Mouse (Mus musculus) spleen, postnatal 14 days (tissue): ENCODE data around the gene Tshz2.

Experiments
- DNase-seq, 2 experiments: peaks; one replicate each; pipeline ENCODE4 v3.0.0; 2021 to 2022; ENCODE audit warnings: low spot score in 2 of 2

The Tshz2 gene

DNA sequence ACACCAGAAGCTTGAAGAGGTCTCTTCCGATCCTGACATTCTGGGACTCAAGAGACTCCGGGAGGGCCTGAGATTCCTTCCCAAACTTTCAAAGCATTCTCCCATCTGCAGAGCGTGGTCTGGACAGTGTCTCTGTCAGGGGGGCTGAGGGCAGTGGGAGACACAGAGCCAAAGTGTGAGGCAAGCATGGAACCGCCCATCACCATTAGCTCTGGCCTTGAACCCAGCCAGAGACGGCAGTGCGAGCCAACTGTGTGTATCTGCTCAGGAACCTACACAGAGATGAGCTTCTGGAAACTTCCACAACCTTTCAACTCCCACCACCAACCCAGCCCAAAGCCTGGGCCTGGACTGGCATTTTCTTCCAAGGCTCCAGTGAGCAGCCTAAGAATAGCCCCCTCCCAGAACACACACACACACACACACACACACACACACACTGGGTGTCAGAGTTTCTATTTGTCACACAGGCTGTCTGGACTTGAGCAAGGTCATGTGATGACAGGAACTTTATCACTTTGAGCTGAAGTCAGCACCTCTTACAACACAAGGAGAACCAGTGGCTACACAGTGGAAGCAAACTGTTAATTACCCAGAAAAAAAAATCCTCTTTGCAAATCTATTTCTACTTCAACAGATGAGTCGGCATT, 67.2 kb downstream of the Tshz2 start:
- DNase-seq = no peak

DNA sequence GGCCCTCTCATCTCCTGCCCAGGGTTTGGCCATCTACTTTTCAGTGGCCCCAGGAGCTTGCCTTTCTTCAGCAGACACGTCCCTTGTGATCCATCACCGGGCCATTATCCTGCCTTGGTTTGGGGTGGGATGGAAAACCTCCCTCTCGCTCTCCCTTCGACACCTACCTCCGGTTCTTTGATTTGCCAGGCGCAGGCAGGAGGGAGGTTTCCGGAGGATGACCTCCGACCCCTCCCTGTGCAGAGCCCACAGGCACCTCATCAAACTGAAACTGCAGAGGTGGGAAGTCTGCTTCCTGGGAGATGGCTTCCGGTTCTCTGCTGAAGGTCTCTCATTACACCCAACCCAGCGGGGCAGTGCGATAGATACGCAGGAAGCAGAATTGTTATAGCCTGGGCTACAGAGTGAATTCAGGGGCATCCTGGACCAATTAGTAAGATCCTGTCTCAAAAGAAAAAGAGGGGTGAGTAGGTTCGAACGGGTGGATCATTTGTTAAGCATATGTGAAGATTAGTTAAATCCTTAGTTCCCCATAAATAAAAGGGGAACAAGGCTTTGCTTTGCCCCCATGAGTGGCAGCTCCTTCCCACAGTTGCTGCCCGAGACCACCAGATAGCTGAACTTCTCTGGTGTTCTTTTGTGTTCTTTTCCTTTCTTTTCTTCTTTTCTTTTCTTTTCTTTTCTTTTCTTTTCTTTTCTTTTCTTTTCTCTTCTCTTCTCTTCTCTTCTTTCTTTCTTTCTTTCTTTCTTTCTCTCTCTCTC, 70.1 kb downstream of the Tshz2 start:
- no peak for DNase-seq

DNA sequence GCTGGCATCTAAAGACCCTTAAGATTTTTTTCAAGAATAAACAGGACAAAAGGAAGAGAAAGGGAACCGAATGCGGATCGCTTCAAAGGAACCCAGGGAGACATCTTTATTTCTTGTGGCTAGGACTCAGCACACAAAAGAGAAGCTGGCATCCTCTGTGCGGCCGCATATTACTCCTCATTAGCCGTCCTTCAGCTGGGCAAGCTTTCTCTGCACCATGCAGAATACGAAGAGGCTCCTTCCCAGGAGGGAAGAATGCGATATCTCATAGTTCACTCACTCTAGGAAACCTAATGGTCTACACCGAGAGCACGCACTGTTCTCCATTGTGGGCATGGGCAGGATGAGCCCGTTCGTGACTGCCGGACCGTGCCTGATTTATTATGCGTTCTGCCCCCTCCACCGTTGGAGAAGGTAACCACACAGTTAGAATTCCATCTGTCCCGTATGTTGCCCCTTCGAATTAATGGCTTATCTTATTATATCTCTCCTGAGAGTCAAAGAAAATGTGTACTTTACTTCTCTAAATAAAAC, 89.0 kb downstream of the Tshz2 start:
- no peak for DNase-seq

DNA sequence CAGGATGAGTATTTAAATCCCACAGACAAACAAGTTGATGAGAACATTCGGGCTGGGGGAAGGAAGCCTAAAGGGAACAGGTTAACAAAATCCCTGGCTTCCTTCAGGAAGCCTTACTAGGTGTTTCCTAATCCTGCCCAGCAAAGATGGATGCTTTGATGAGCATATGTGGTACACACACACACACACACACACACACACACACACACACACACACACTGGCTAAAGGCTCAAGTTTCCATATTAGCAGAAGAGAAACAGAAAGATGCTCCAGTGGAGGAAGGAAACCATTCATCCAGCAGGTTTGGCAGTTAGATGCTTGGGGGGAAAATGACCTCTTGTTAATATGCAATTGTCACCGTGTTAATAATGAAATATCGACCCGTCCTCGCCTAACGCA, 89.5 kb downstream of the Tshz2 start:
- DNase-seq = no peak

DNA sequence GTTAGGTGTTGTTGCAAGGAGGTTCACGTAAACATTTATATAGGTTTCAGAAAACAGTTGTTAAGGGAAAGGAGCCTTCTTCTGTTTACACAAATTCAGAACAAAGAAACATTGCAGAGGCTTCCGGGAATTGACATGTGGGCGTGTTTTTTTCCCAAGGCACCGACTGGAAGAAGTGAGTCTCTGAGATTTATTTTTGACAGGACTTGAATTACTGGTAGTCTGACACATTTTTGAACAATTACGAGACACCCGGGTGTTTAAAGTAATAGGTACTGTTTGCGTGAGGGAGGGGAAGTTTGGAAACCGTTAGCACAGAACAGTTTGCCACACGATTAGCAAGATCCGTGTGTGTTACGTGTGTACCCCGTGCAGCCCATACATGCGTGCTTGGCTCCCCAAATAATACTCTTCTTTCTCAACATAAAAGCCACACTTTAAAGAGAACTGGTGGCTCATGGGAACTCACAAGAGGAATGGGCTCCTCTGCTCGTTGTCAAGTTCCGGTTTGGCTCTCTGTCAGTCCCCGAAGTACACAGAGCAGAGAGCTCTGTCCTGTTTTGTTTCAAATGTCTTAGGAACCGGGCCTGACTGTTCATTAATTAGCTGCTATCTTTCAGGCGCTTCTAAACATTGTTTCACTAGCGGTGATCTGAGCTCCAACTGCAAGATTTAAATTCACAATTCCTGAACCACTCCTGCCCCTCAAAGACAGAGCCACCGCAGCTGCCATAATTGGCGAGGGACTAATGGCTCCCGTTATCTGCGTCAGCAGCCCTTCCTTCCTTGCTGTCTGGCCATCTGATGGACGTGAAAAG, 91.0 kb downstream of the Tshz2 start:
- no peak for DNase-seq

DNA sequence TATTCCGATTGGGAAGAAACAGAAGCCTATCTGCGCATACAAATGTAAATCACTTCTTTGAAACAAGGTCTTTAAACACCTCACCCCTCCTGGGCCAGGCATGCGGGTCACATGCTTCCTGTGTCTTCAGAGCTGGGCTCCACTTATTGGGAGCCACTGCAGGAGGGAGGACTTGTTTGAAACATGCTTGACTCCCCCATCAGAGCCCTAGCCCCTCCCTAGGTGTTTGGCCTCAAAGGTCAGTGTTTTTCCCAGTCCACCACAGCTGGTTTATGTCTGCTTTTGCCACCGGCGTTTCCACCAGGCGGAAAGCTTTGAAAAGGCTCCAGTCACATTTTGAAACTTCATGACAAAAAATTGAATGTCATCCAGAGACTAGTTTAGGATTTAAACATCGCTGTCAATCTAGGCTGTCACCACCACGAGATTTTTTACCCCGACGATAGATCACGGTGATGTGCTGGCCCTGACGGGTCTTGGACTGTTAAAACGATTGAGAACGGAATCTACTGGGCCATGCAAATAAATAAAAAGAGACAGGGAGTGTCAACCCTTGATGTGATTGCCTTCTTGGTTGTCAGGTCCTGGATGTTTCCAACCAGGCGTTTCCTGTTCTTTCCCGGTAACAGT, 96.0 kb downstream of the Tshz2 start:
- DNase-seq = no peak

DNA sequence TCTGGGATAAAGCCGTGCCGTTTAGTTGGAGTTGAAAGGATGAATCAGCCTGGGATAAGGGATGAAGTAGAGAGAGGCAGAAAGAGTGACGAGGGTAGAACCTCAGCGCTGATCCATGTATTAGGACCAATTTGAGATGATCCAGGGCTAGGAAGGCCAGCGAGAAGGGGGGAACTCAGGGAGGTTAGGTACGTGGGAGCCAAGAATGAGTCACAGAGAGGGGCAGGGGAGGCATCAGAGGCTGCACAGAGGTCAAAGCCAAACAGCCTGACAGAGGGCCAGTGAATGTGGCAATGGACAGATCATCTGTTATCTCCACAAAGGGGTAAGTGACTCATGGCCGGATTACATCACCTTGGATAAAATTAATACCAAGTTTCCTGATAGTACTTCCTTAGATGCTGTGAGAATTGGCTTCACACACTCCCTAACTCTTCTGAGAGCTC, 97.8 kb downstream of the Tshz2 start:
- no peak for DNase-seq

DNA sequence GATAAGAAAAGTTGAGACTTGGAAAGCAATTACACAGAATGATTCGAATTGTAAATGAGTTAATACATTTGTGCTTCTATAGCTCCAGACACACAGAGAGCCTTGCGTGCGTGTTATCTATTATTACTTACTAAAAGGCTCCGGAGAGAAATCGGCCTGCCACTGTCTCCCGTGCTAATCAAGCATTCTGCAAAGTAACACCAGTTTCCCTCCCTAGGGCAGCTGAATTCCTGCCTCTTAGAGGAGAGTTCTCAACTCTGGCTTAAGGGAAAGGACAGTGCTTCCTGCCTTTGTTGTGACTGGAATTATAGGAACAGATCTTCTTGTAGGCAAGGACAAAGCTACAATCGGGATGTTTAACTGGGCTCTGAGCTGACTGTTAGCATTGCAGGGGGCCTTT, 101.2 kb downstream of the Tshz2 start:
- no peak for DNase-seq

DNA sequence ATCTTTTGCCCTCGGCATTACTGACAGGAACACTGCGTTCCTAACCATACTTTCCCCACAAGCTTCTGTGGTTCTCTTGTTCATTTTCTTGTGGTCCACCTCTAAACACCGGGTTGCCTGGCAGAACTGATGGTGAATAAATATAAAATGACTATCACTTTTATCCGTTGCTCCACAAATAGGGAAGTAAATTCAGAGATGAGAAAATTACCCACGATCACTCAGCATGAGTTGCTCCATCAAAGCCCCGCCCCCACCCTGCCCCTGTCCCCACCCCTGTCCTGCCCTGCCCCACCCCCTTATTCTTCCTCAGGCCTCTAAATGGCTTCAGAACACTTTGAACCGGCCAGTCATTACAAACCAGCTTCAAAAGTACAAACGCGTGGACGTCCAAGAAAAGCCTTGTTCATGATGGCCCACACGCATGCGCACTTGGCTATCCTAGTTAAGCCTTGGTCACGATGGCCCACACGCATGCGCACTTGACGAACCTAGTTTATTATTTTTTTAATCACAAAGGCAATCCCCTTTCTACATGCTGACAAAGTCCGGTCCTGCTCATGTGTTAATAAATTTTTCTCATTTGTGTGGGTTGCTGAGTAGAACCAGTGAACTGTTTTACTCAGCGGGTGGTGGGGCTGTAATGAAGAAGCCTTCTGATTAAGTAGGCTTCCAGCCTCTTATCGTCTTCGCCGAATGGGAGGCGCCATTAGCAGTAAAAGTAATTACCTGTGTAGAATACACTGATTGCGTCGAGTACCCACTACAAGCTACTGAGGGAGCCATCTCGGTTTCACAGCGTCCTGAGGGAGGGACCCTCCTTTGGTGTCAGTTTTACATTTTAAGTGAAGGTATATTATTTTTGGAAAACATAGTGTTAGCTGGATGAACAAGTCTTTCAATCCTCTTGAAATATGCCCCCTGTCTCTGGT, 102.9 kb downstream of the Tshz2 start:
- DNase-seq = no peak

DNA sequence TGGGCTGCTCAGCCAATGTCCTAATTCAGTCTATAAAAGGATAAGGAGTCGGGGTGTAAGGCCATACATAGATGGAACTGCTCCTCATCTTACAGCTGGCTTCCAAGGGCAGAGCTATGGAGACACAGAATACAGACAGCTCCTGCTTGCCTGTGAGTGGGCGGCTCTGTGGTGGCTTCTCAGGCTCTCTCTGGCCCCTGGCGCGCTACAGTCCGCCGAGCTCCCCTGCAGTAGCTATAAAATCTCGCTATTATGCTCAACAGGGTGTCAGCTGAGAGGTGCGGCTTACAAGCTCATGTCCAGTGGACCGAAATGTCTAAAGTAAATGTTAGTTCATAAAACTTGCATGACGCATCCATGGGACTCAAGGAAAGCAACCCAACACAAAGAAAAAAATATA, 108.2 kb downstream of the Tshz2 start:
- DNase-seq = no peak

DNA sequence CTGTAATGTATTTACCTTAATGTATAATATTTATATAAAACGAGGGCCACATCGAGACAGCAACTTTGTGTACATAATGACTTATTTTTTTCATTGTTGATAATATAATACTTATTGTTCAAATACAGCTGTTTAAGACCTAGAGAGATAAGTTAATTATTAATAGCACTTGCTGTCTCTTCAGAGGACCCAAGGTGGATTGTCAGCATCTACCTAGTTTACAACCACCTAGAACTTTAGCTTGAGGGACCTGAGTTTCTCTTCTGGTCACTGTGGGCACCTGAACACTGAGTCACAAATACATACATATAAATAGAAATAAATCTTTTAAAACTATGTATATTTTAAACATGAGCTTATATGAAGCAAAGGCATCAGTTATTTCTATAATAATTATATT, 110.0 kb downstream of the Tshz2 start:
- no peak for DNase-seq

DNA sequence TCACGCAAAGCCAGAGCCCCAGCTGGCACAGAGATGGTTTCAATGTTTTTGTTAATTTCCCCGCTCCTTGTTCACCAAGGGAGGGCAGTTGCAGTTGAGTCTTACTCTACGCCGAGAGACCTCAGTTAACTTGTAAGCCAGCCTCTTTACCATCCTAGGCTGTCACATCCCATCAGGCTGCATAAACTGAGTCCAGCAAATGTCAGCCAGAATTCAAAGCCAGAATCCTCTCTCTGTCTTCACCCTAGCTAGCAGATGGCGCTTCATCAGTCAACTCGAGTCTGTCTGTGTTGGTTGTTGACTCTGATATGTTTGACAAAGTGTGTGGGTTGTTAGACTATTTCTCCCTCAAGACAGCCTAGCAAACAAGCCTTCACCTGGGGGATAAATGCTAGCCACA, 110.5 kb downstream of the Tshz2 start:
- no peak for DNase-seq

DNA sequence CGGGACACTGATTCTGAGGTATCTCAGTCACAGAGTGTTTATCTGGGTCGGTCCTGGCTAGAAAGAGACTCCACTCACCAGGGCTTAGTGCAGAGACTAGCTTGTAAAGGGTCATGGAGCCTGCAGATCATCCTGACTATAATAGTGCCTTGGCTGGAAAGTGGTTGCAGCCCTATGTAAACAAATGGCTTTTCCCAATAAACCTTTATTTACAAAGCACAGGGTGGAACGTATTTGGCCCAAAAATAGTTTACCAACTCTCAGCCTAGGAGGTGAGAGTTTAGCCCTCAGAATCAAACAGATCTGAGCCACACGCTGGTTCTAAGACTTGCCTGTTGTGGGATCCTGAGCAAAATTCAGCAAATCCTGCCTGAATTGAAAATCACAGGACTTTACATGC, 111.1 kb downstream of the Tshz2 start:
- DNase-seq = no peak

DNA sequence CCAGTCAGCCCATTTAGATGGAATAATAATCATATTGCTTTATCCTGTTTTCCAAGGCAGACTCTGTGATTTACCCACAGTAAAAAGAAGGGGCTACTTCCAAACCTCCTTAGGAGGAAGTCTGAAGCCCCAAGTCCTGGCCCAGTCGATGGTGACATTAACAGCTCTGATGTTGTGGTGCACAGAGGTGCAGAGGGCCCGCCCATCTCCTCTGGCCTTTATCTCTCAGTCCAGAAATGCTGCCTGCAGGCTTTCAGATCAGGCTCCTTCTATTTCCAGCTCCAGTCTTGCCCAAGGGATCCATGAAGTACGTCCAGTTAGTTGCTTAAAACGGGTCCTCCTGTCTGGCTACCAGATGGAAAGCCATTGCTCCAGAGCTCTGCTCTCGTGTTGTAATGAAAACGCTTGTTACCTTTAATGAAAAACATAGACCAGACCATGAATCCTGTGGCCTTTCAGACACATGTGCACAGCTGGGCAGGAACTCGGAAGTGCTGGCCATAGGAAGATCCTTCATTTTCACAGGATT, 114.4 kb downstream of the Tshz2 start:
- DNase-seq = no peak

DNA sequence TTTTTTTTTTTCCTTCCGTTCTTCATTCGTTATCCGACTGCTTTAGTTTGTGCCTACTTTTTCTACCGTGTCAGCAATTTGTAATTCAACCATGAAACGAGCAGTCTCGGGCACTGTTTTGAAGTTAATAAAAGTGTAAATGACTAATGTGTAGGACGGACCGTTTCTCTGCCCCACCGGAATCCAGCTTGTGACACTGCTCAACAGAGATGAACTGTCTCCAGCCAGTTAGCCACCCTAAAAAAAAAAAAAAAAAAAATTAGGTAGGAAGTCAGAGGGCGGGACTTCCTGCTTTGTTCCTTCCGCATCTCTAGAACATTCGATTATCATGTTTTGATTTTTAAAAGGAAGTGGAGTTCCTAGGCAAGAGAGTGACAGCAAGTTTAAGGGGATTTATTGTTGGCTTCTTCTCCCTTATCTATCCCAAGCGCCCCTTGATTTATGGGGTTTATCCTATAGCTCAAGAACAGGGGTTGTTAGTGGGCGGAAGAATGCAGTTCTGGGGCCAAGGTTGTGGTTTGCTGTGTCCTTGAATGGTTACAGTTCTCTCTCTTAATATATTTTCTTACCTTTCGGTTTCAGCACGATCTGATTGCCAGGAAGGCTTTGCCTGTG, 116.6 kb downstream of the Tshz2 start:
- no peak for DNase-seq

DNA sequence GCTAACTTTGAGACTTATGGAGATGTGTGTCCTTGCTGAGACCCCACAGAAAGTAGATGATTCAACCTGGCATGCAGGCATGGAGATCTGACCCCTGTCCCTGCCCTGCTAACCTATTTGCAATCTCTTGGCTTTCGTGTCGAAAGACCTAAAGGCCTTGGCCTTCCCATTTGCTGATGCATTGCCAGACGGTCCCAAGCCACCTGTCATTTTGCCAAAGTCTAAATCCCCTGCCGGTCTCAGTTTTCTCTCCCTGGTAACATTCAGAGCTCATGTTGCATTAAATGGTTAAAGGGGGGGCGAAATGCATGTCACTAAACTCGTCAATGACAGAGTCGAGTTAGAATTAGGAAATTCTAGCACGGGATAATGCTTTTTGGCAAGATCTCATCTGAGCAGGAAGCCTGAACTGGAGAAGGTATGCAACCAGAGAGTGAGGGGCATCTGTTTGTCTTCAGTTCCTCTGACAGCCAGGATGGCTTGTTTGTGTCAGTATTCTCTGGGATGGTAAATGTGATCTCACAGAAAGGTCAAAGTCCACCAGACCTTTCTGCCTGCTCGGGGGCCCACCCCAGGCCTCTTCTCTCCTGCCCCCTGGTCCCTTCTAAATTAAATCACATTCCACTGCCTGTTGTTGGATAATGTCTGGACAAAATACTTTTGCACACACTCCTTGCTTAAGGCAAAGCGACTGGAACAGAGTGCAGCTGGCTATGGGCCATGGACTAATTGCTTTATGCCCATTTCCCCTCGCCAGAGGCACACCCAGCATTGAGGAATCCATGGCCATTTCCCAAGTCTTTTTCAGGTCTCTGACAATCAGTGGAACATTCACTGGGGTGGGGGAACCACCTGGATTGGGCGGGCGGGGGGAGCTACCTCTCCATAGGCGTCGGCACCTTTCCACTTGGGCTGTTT, 118.0 kb downstream of the Tshz2 start:
- no peak for DNase-seq

DNA sequence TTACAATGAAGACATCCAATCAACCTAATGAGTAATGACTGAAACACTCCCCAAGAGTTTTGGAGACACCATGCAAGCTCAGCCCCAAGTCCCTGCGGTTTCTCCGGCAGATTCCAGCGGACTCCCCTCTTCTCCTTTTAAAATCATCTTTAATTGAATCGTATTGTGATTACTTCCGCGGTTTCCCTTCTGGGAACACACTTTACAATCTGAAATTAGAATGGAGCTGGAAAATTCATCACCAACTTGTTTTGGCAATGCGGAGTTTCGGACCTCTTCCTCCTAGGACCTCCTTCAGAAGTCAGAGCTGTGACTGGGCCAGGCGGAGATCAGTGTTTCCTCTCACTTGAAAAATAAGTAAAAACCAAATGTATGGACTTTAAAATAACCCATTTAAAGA, 119.3 kb downstream of the Tshz2 start:
- DNase-seq = no peak

DNA sequence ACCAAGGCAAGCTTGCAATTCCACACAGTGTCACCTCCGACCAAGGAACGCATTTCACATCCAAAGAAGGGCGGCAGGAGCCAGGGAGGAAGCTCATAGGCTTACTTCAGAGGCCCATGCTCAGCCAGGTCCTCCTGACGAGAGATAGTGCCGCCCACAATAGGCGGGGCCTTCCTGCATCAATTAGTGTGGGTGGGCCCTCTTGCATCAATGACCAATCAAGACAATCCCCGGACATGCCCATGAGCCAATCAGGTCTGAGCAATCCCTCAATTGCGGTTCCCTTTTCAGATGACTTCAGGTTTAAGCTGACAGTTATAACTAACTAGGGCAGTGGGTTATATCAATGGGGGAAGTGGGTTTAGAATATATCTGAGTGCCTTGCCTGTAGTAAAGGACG, 120.6 kb downstream of the Tshz2 start:
- no peak for DNase-seq

DNA sequence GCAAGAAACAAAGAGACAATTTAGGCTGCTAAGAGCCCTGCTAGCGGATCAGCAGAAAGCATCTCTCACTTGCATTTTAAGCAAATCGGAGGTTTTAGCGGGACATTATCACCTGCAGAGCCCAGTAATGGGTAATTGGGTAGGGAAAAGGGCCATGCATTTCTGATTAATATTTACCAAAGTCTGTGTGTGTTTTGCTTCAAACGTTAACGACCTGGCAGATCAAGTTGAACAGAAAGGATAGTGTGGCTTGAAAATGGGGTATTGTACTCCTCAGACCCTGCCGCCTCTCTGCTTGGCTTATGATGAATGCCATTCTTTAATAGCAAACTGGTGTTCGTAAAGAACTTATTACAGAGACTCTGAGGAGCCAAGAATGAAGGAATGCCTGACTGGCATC, 122.3 kb downstream of the Tshz2 start:
- DNase-seq = no peak
